Comparison of ENCODE assay signal across 20 mouse cellular contexts in the genomic region with DNA sequence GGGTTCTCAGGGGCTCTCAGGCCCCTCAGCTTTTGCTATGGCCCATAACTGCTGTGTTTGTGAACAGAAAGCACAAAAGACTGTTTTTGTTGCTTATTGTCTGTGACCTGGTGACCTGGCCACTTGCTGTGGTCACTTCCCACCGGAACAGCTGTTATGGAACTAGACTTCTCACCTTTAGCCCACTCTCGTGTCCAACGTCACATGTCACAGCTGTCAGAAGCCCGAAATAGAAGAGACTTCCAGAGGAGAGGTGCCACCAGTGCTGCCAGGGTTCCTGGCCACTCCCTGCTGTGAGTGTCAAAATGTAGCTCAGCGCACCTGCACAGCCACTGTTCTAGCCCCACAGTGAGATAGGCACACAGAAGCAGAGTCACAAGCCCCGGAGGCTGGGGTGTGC. TPM values are rescaled to one million over a fixed set of nuclear protein-coding genes. Genes with fewer than 3 reads are reported as not detected.
DNase-seq lines count a peak whose midpoint lies in the region; ATAC-seq and TF ChIP-seq lines count a peak whose summit lies in the region.
"Had no signal": no experiment of that assay in that cellular context is flagged by ENCODE, and none has a peak within 500 bp of the region (broad histone marks: within the 10 kb centered on the region; RNA-seq: fewer than 3 reads in every experiment).

No protein-coding gene starts in this region.

- H3K4me2 ChIP-seq in heart, embryonic 11.5 days: no peak overlapping the region
- H3K4me2 ChIP-seq: limb, embryonic 13.5 days; neural tube, embryonic 13.5 days had no signal

- H3K36me3 ChIP-seq in heart, embryonic 11.5 days (ENCODE audit: control insufficient read depth, insufficient read depth, low read length): peaks cover 5% of the 10 kb centered on the region
- H3K36me3 ChIP-seq: midbrain, embryonic 10.5 days had no signal

- DNase-seq in gastrocnemius, adult 2 months: peak; percentile 80
- no peak for DNase-seq in gastrocnemius, postnatal 4 days (ENCODE audit: low spot score in 2 of 2)
- DNase-seq in gastrocnemius, postnatal 14 days: peak; percentile 41
- DNase-seq in heart, postnatal 14 days: peak; percentile 38 to 67
- no peak for DNase-seq in embryo, embryonic 9.5 days (ENCODE audit: extremely low spot score)
- no peak for DNase-seq in right cerebral cortex, postnatal 25 days
- no peak for DNase-seq in thymus, postnatal 0 days (ENCODE audit: low spot score)
- DNase-seq: adrenal gland, postnatal 36 days; cerebellum, postnatal 14 days; embryo, embryonic 11 days; kidney, adult 2 months; kidney, postnatal 25 days; lung, adult 18-20 months; lung, postnatal 4 days had no signal

- H3K27me3 ChIP-seq in heart, embryonic 11.5 days (ENCODE audit: control insufficient read depth, insufficient read depth, low read length): no peaks in the 10 kb centered on the region
- H3K27me3 ChIP-seq: neural tube, embryonic 13.5 days had no signal

- intact Hi-C loops in gastrocnemius, adult 2 months (cut with DNase I): loop anchor here (5.0 kb wide), 1 partner anchor 38 kb away; no protein-coding TSS in a partner anchor
- intact Hi-C loops in gastrocnemius, postnatal 14 days (cut with DNase I; ENCODE audit: low total_unique reads): no loop called here
- intact Hi-C loops in heart, postnatal 14 days (cut with DNase I): no loop called here

- no peak for TF ChIP-seq CTCF in gastrocnemius, adult 2 months (IDR thresholded peaks at IDR 0.05)

- no peak for ATAC-seq in heart, embryonic 11.5 days (replicated peaks; ENCODE audit: insufficient number of reproducible peaks, low FRiP score, low TSS enrichment)
- ATAC-seq: hindbrain, embryonic 16.5 days had no signal

- H3K9ac ChIP-seq in heart, embryonic 11.5 days (ENCODE audit: low read depth, low read length): no peak overlapping the region
- H3K9ac ChIP-seq: limb, embryonic 13.5 days; neural tube, embryonic 13.5 days had no signal

- H3K4me1 ChIP-seq in heart, embryonic 11.5 days (ENCODE audit: control insufficient read depth, insufficient read depth, low read length): peaks cover 6% of the 10 kb centered on the region

- H3K4me3 ChIP-seq in gastrocnemius, adult 2 months: peak overlapping the region; percentile 61
- H3K4me3 ChIP-seq in heart, embryonic 11.5 days (ENCODE audit: low read depth, low read length): no peak overlapping the region
- H3K4me3 ChIP-seq: limb, embryonic 13.5 days; midbrain, embryonic 10.5 days; neural tube, embryonic 13.5 days had no signal

- 67% methylated on average over 6 of the region's 6 CpGs for WGBS in heart, embryonic 11.5 days (ENCODE audit: insufficient replicate concordance)

- H3K9me3 ChIP-seq in heart, embryonic 11.5 days (replicated peaks; ENCODE audit: control insufficient read depth, low read length): no peaks in the 10 kb centered on the region
- H3K9me3 ChIP-seq: limb, embryonic 13.5 days; midbrain, embryonic 10.5 days; neural tube, embryonic 13.5 days had no signal

- H3K27ac ChIP-seq in gastrocnemius, adult 2 months: peak overlapping the region; percentile 89
- 0 out of 2 replicates have a peak overlapping the region, but pooled peaks have one; percentile 35 for H3K27ac ChIP-seq in heart, embryonic 11.5 days (ENCODE audit: low read depth, low read length)
- H3K27ac ChIP-seq: limb, embryonic 13.5 days; midbrain, embryonic 10.5 days; neural tube, embryonic 13.5 days had no signal

RNA-seq across cellular contexts. Expression of a gene that starts 4.6 kb away (rescaled TPM):
- 100 to 1,000 TPM in 1 of 2 experiments, 10 to 100 TPM in 1; 78.9 to 103 TPM for total RNA-seq in gastrocnemius, adult 2 months (2021)
- 10 to 100 TPM; 66.5 to 68.1 TPM for total RNA-seq in gastrocnemius, postnatal 4 days (2021)
- total RNA-seq in gastrocnemius, postnatal 14 days (2021): 10 to 100 TPM; 67.6 to 94.0 TPM
- 14.2 and 19.0 TPM in 2 replicates for polyA plus RNA-seq in heart, embryonic 11.5 days (2014; fragmentation: Nextera tagmentation; extraction: Ambion mirVana)
- 100 to 1,000 TPM; 102 to 110 TPM for total RNA-seq in heart, postnatal 14 days (2021)
- 11.6 and 13.4 TPM in 2 replicates for polyA plus RNA-seq in thymus, postnatal 0 days (2015; fragmentation: Nextera tagmentation; extraction: Ambion mirVana)

RNA-seq across cellular contexts. Expression of a gene that starts 34.7 kb away (rescaled TPM):
- 10 to 100 TPM in 1 of 2 experiments, 1 to 10 TPM in 1; 9.3 to 19.7 TPM for total RNA-seq in gastrocnemius, adult 2 months (2021)
- total RNA-seq in gastrocnemius, postnatal 4 days (2021): 1 to 10 TPM; 2.2 to 3.8 TPM
- total RNA-seq in gastrocnemius, postnatal 14 days (2021): 1 to 10 TPM; 3.9 to 5.1 TPM
- 0.39 and 0.94 TPM in 2 replicates for polyA plus RNA-seq in heart, embryonic 11.5 days (2014; fragmentation: Nextera tagmentation; extraction: Ambion mirVana)
- 1 to 10 TPM; 1.3 to 2.5 TPM for total RNA-seq in heart, postnatal 14 days (2021)
- 1.4 and 1.6 TPM in 2 replicates for polyA plus RNA-seq in thymus, postnatal 0 days (2015; fragmentation: Nextera tagmentation; extraction: Ambion mirVana)
- polyA plus RNA-seq: neural tube, embryonic 13.5 days had no signal

RNA-seq across cellular contexts. Expression of a gene that starts 47.3 kb away (rescaled TPM):
- not detected for total RNA-seq in gastrocnemius, adult 2 months (2021)
- total RNA-seq in gastrocnemius, postnatal 4 days (2021): under 1 TPM; 0.59 to 0.78 TPM
- total RNA-seq in gastrocnemius, postnatal 14 days (2021): under 1 TPM; 0.33 to 0.59 TPM
- 1.4 and 2.0 TPM in 2 replicates for polyA plus RNA-seq in heart, embryonic 11.5 days (2014; fragmentation: Nextera tagmentation; extraction: Ambion mirVana)
- total RNA-seq in heart, postnatal 14 days (2021): not detected
- polyA plus RNA-seq in thymus, postnatal 0 days (2015; fragmentation: Nextera tagmentation; extraction: Ambion mirVana): 0.12 TPM in 2 replicates
- total RNA-seq: granulocyte monocyte progenitor cell, adult 5-6 weeks had no signal

RNA-seq across cellular contexts. Expression of a gene that starts 55.0 kb away (rescaled TPM):
- 100 to 1,000 TPM; 132 to 151 TPM for total RNA-seq in gastrocnemius, adult 2 months (2021)
- 100 to 1,000 TPM; 173 to 200 TPM for total RNA-seq in gastrocnemius, postnatal 4 days (2021)
- total RNA-seq in gastrocnemius, postnatal 14 days (2021): 100 to 1,000 TPM; 158 to 164 TPM
- polyA plus RNA-seq in heart, embryonic 11.5 days (2014; fragmentation: Nextera tagmentation; extraction: Ambion mirVana): 276 and 298 TPM in 2 replicates
- 100 to 1,000 TPM; 159 to 166 TPM for total RNA-seq in heart, postnatal 14 days (2021)
- polyA plus RNA-seq in thymus, postnatal 0 days (2015; fragmentation: Nextera tagmentation; extraction: Ambion mirVana): 244 and 246 TPM in 2 replicates

Comparison
In these comparisons a context has a peak if more than half of its experiments do, and no peak if none do; other contexts are left out.
1. DNase-seq: peak in gastrocnemius, adult 2 months (single experiment), gastrocnemius, postnatal 14 days (single experiment) and heart, postnatal 14 days (2 of 2); none in gastrocnemius, postnatal 4 days (0 of 2), embryo, embryonic 9.5 days (single experiment), right cerebral cortex, postnatal 25 days (single experiment) and thymus, postnatal 0 days (single experiment).